10 mouse cellular contexts compared by ENCODE assay signal in genomic region chr10:93813755-93814154, GRCm38 (mm10). TPM values are rescaled to one million over a fixed set of nuclear protein-coding genes. Genes with fewer than 3 reads are reported as not detected.
DNase-seq lines count a peak whose midpoint lies in the region; ATAC-seq and TF ChIP-seq lines count a peak whose summit lies in the region.
"Had no signal": no experiment of that assay in that cellular context is flagged by ENCODE, and none has a peak within 500 bp of the region (broad histone marks: within the 10 kb centered on the region; RNA-seq: fewer than 3 reads in every experiment).

No protein-coding gene starts in this region.

- peaks cover 7% of the 10 kb centered on the region; the same call in 1 of the 2 replicates for H3K4me1 ChIP-seq in cerebellum, adult 2 months (ENCODE audit: control insufficient read depth, insufficient read depth, low read length)
- H3K4me1 ChIP-seq in intestine, postnatal 0 days (replicated peaks; ENCODE audit: control insufficient read depth, insufficient read depth, low read length) = no peaks in the 10 kb centered on the region
- H3K4me1 ChIP-seq in intestine, embryonic 16.5 days (ENCODE audit: control insufficient read depth, insufficient read depth, low read length) = no peaks in the 10 kb centered on the region
- H3K4me1 ChIP-seq in embryonic facial prominence, embryonic 10.5 days = 0 out of 2 replicates have a peak, but pooled peaks cover 4% of the 10 kb centered on the region
- no peaks in the 10 kb centered on the region for H3K4me1 ChIP-seq in midbrain, embryonic 12.5 days
- H3K4me1 ChIP-seq: embryonic facial prominence, embryonic 12.5 days had no signal

- H3K27ac ChIP-seq in cerebellum, adult 2 months (ENCODE audit: insufficient read depth, low read length) = no peak overlapping the region
- no peak overlapping the region for H3K27ac ChIP-seq in intestine, postnatal 0 days (ENCODE audit: low read depth, low read length)
- H3K27ac ChIP-seq in intestine, embryonic 16.5 days (ENCODE audit: low read length) = no peak overlapping the region
- no peak overlapping the region for H3K27ac ChIP-seq in embryonic facial prominence, embryonic 10.5 days (replicated peaks)
- no peak overlapping the region for H3K27ac ChIP-seq in midbrain, embryonic 12.5 days (replicated peaks)
- H3K27ac ChIP-seq: embryonic facial prominence, embryonic 12.5 days; left cerebral cortex, adult 2 months had no signal

- no peaks in the 10 kb centered on the region for H3K9me3 ChIP-seq in intestine, postnatal 0 days (ENCODE audit: control insufficient read depth)
- no peaks in the 10 kb centered on the region for H3K9me3 ChIP-seq in intestine, embryonic 16.5 days (ENCODE audit: control insufficient read depth, low read length)
- H3K9me3 ChIP-seq in embryonic facial prominence, embryonic 10.5 days = no peaks in the 10 kb centered on the region
- H3K9me3 ChIP-seq in midbrain, embryonic 12.5 days = no peaks in the 10 kb centered on the region
- H3K9me3 ChIP-seq: embryonic facial prominence, embryonic 12.5 days had no signal

- 27% methylated on average over 10 of the region's 10 CpGs for WGBS in cerebellum, adult 2 months
- 80% methylated on average over 10 of the region's 10 CpGs for WGBS in intestine, postnatal 0 days
- 78% methylated on average over 10 of the region's 10 CpGs for WGBS in intestine, embryonic 16.5 days
- 66% methylated on average over 10 of the region's 10 CpGs for WGBS in embryonic facial prominence, embryonic 10.5 days
- whole genome bisulfite sequencing in midbrain, embryonic 12.5 days = 51% methylated on average over 10 of the region's 10 CpGs

- no peaks in the 10 kb centered on the region for H3K27me3 ChIP-seq in cerebellum, adult 2 months (ENCODE audit: control insufficient read depth, insufficient read depth, low read length)
- H3K27me3 ChIP-seq in intestine, postnatal 0 days (replicated peaks; ENCODE audit: control insufficient read depth, insufficient read depth, low read length) = no peaks in the 10 kb centered on the region
- H3K27me3 ChIP-seq in intestine, embryonic 16.5 days (replicated peaks; ENCODE audit: control insufficient read depth, insufficient read depth, low read length) = no peaks in the 10 kb centered on the region
- H3K27me3 ChIP-seq in embryonic facial prominence, embryonic 10.5 days (replicated peaks; ENCODE audit: low read depth, poor library complexity, severe bottlenecking) = no peaks in the 10 kb centered on the region
- peaks cover under 1% of the 10 kb centered on the region; the same call in 1 of the 2 replicates for H3K27me3 ChIP-seq in midbrain, embryonic 12.5 days
- H3K27me3 ChIP-seq: embryonic facial prominence, embryonic 12.5 days had no signal

- no peak for ATAC-seq in cerebellum, adult (ENCODE audit: insufficient number of reproducible peaks, low FRiP score, low TSS enrichment)
- ATAC-seq in intestine, postnatal 0 days = no peak
- no peak for ATAC-seq in intestine, embryonic 16.5 days
- ATAC-seq in midbrain, embryonic 12.5 days (ENCODE audit: low FRiP score, low read depth) = peak; percentile 52; the same call in 1 of the 2 replicates
- ATAC-seq in monocyte, adult 5-6 weeks (replicated peaks; ENCODE audit: insufficient number of reproducible peaks, low FRiP score, low TSS enrichment, poor library complexity, severe bottlenecking) = no peak

- H3K36me3 ChIP-seq in intestine, postnatal 0 days (ENCODE audit: control insufficient read depth, insufficient read depth) = no peaks in the 10 kb centered on the region
- no peaks in the 10 kb centered on the region for H3K36me3 ChIP-seq in intestine, embryonic 16.5 days (ENCODE audit: control insufficient read depth, insufficient read depth, low read length)
- H3K36me3 ChIP-seq in embryonic facial prominence, embryonic 10.5 days (replicated peaks) = no peaks in the 10 kb centered on the region
- H3K36me3 ChIP-seq in midbrain, embryonic 12.5 days = no peaks in the 10 kb centered on the region
- H3K36me3 ChIP-seq: embryonic facial prominence, embryonic 12.5 days had no signal

- H3K9ac ChIP-seq in intestine, postnatal 0 days (ENCODE audit: low read depth, low read length) = no peak overlapping the region
- no peak overlapping the region for H3K9ac ChIP-seq in intestine, embryonic 16.5 days (ENCODE audit: low read depth, low read length)
- no peak overlapping the region for H3K9ac ChIP-seq in midbrain, embryonic 12.5 days (replicated peaks)
- H3K9ac ChIP-seq: embryonic facial prominence, embryonic 12.5 days had no signal

- peak; percentile 20; the same call in 1 of the 2 replicates for TF ChIP-seq CTCF in cerebellum, adult 2 months (IDR thresholded peaks at IDR 0.05; ENCODE audit: borderline replicate concordance, insufficient read depth, low read depth, low read length)
- TF ChIP-seq CTCF in intestine, postnatal 0 days (IDR thresholded peaks at IDR 0.05; ENCODE audit: low read depth) = peak; percentile 30; the same call in 1 of the 2 replicates

- no peak overlapping the region for H3K4me2 ChIP-seq in intestine, postnatal 0 days (replicated peaks; ENCODE audit: low read depth)
- no peak overlapping the region for H3K4me2 ChIP-seq in intestine, embryonic 16.5 days (ENCODE audit: low read depth, low read length)
- no peak overlapping the region for H3K4me2 ChIP-seq in midbrain, embryonic 12.5 days (replicated peaks)
- H3K4me2 ChIP-seq: embryonic facial prominence, embryonic 12.5 days had no signal

- no peak overlapping the region for H3K4me3 ChIP-seq in cerebellum, adult 2 months (replicated peaks; ENCODE audit: insufficient read depth, low read depth, low read length)
- no peak overlapping the region for H3K4me3 ChIP-seq in intestine, postnatal 0 days (ENCODE audit: low read depth, low read length)
- no peak overlapping the region for H3K4me3 ChIP-seq in intestine, embryonic 16.5 days (ENCODE audit: low read length)
- no peak overlapping the region for H3K4me3 ChIP-seq in embryonic facial prominence, embryonic 10.5 days
- no peak overlapping the region for H3K4me3 ChIP-seq in midbrain, embryonic 12.5 days
- H3K4me3 ChIP-seq: embryonic facial prominence, embryonic 12.5 days; left cerebral cortex, adult 2 months had no signal

- no peak for TF ChIP-seq POLR2A in cerebellum, adult 2 months (IDR thresholded peaks at IDR 0.05; ENCODE audit: borderline replicate concordance, insufficient read depth, low read length)

- peak in 1 of 2 experiments; percentile 23 for DNase-seq in cerebellum, adult 2 months
- DNase-seq in embryonic facial prominence, embryonic 10.5 days (ENCODE audit: low spot score) = peak; percentile 43
- DNase-seq in adrenal gland, adult 8-10 months = no peak

RNA-seq across cellular contexts. Expression of gene Usp44, which starts 17.6 kb away (rescaled TPM):
- polyA plus RNA-seq in cerebellum, adult 2 months (2012; rRNA removed) = 0.05 TPM in 2 replicates
- polyA plus RNA-seq in intestine, postnatal 0 days (2015; fragmentation: Nextera tagmentation; extraction: Ambion mirVana) = 0.08 and 0.09 TPM in 2 replicates
- 0.17 and 0.34 TPM in 2 replicates for polyA plus RNA-seq in intestine, embryonic 16.5 days (2015; fragmentation: Nextera tagmentation; extraction: Ambion mirVana)
- polyA plus RNA-seq in embryonic facial prominence, embryonic 10.5 days (2016; fragmentation: Nextera tagmentation; extraction: Ambion mirVana) = 6.6 and 7.7 TPM in 2 replicates
- polyA plus RNA-seq in midbrain, embryonic 12.5 days (2016; fragmentation: Nextera tagmentation; extraction: Ambion mirVana) = 12.1 and 13.0 TPM in 2 replicates
- 0.29 TPM in 1 of 3 replicates, not detected in the others for total RNA-seq in monocyte, adult 5-6 weeks (2017)
- not detected for total RNA-seq in adrenal gland, adult 8-10 months (2022)
- total RNA-seq: left cerebral cortex, adult 2 months had no signal
